Mouse (Mus musculus) CH12.LX (cell line): ENCODE data around the gene Ccdc57.

Experiments used
- CTCF ChIP-seq, 2 experiments: IDR thresholded peaks in 1 of 2; conservative IDR thresholded peaks in 1 of 2; 2 replicates each; pipeline ENCODE4 v1.5.1; 2011 to 2012; ENCODE audit warnings: low read depth in 2 of 2, low read length in 2 of 2, improper control_type of control experiment in 1 of 2, inconsistent platforms in 1 of 2, mild to moderate bottlenecking in 1 of 2, moderate library complexity in 1 of 2
- E2F4 ChIP-seq: IDR thresholded peaks from 2 replicates; pipeline ENCODE4 v1.6.1; 2011; ENCODE audit warnings: low read depth, low read length, improper control_type of control experiment; ENCODE audit not compliant: insufficient replicate concordance
- EP300 ChIP-seq: IDR thresholded peaks from 2 replicates; pipeline ENCODE4 v1.6.1; 2011; ENCODE audit warnings: low read length, improper control_type of control experiment
- GABPA ChIP-seq: IDR thresholded peaks from 2 replicates; pipeline ENCODE4 v1.6.1; 2012; ENCODE audit warnings: low read depth, low read length, improper control_type of control experiment, inconsistent platforms; ENCODE audit not compliant: insufficient replicate concordance
- JUN ChIP-seq: IDR thresholded peaks from 2 replicates; pipeline ENCODE4 v1.6.1; 2011; ENCODE audit warnings: low read depth, mild to moderate bottlenecking, low read length, improper control_type of control experiment, moderate library complexity; ENCODE audit not compliant: insufficient read depth
- MAFK ChIP-seq: IDR thresholded peaks from 2 replicates; pipeline ENCODE4 v1.6.1; 2011; ENCODE audit warnings: low read length, improper control_type of control experiment; ENCODE audit not compliant: insufficient replicate concordance
- MYC ChIP-seq: IDR thresholded peaks from 2 replicates; pipeline ENCODE4 v1.6.1; 2011; ENCODE audit warnings: low read depth, mild to moderate bottlenecking, improper control_type of control experiment, low read length
- POLR2A ChIP-seq: IDR thresholded peaks from 2 replicates; pipeline ENCODE4 v1.6.1; 2011; ENCODE audit warnings: low read depth, mild to moderate bottlenecking, improper control_type of control experiment, low read length
- RCOR1 ChIP-seq: conservative IDR thresholded peaks from 2 replicates; pipeline ENCODE4 v1.6.1; 2012; ENCODE audit warnings: low read depth, mild to moderate bottlenecking, inconsistent platforms, low read length, improper control_type of control experiment
- SIN3A ChIP-seq: IDR thresholded peaks from 2 replicates; pipeline ENCODE4 v1.6.1; 2012; ENCODE audit warnings: low read length, improper control_type of control experiment, inconsistent platforms
- USF1 ChIP-seq: IDR thresholded peaks from 2 replicates; pipeline ENCODE4 v1.6.1; 2014; ENCODE audit warnings: low read depth, mild to moderate bottlenecking, inconsistent platforms, low read length, improper control_type of control experiment
- ZC3H11A ChIP-seq: IDR thresholded peaks from 2 replicates; pipeline ENCODE4 v1.6.1; 2012; ENCODE audit warnings: low read depth, mild to moderate bottlenecking, inconsistent platforms, low read length, improper control_type of control experiment

GRCm38 (mm10) chr11:120851132-120851531 is 81.5 kb downstream of the Ccdc57 start:
- TF ChIP-seq EP300: no peak
- no peak for TF ChIP-seq SIN3A
- no peak for TF ChIP-seq RCOR1
- no peak for TF ChIP-seq GABPA
- TF ChIP-seq CTCF (conservative IDR thresholded peaks at IDR 0.05 in 1 of 2, IDR thresholded peaks at IDR 0.05 in 1 of 2; ENCODE audit: low read depth in 2 of 2, low read length in 2 of 2): no peak
- no peak for TF ChIP-seq E2F4
- TF ChIP-seq POLR2A: no peak
- TF ChIP-seq MAFK: no peak
- no peak for TF ChIP-seq JUN
- TF ChIP-seq ZC3H11A: no peak
- TF ChIP-seq MYC: no peak
- TF ChIP-seq USF1: no peak
